Comparison of ENCODE assay signal across 1 mouse cellular context in genomic region chrX:150460143-150460542, GRCm38 (mm10).
TF ChIP-seq lines count a peak whose summit lies in the region.

No protein-coding gene starts in this region.

TF ChIP-seq in MEL, 35 proteins besides CTCF, POLR2A, EP300 and RAD21 (continued from another document):
- TF ChIP-seq ZMIZ1 (IDR thresholded peaks at IDR 0.05; ENCODE audit: low read depth, low read length): no peak
- TF ChIP-seq GABPA (IDR thresholded peaks at IDR 0.05; ENCODE audit: low read depth, low read length): no peak
- TF ChIP-seq ZNF384 (IDR thresholded peaks at IDR 0.05; ENCODE audit: low read depth, low read length): peak; percentile 47; the same call in 1 of the 2 replicates
- TF ChIP-seq KAT2A (conservative IDR thresholded peaks at IDR 0.05; ENCODE audit: low read depth, low read length): no peak
- no peak for TF ChIP-seq MAX (IDR thresholded peaks at IDR 0.05; ENCODE audit: low read length)
- TF ChIP-seq HCFC1 (IDR thresholded peaks at IDR 0.05; ENCODE audit: low read depth, low read length): no peak
- no peak for TF ChIP-seq UBTF (IDR thresholded peaks at IDR 0.05; ENCODE audit: borderline replicate concordance, insufficient read depth, low read depth, low read length)
- no peak for TF ChIP-seq GATA1 (IDR thresholded peaks at IDR 0.05; ENCODE audit: low read depth, low read length)
- no peak for TF ChIP-seq TBP (IDR thresholded peaks at IDR 0.05; ENCODE audit: low read depth, low read length)
